Mouse (Mus musculus): ENCODE results near the gene Rergl.

Rergl gene

GRCm38 (mm10) chr6:139501876-139502275 is at the start of gene Rergl:
Gene Rergl, minus strand, starts transcription at chr6:139501976.
- in situ Hi-C loops (cut with MboI; ENCODE audit: low sequenced_read_pairs) = no loop called here

GRCm38 (mm10) chr6:139538469-139538868 is 36.7 kb upstream of the Rergl start:
- in situ Hi-C loops (cut with MboI; ENCODE audit: low sequenced_read_pairs) = no loop called here

- in situ Hi-C loops (cut with MboI; ENCODE audit: low sequenced_read_pairs) = no loop called here
Measured at GRCm38 (mm10) chr6:139525406-139525805, 23.6 kb upstream of the Rergl start.

GRCm38 (mm10) chr6:139524288-139524687 is 22.5 kb upstream of the Rergl start:
- in situ Hi-C loops (cut with MboI; ENCODE audit: low sequenced_read_pairs) = no loop called here

- in situ Hi-C loops (cut with MboI; ENCODE audit: low sequenced_read_pairs) = no loop called here
Measured at GRCm38 (mm10) chr6:139514938-139515510, 13.2 kb upstream of the Rergl start.

- in situ Hi-C loops (cut with MboI; ENCODE audit: low sequenced_read_pairs) = no loop called here
Measured at GRCm38 (mm10) chr6:139479730-139480129, 22.0 kb downstream of the Rergl start.

- in situ Hi-C loops (cut with MboI; ENCODE audit: low sequenced_read_pairs) = no loop called here
Measured at GRCm38 (mm10) chr6:139464980-139465379, 36.8 kb downstream of the Rergl start.

GRCm38 (mm10) chr6:139464292-139464691 is 37.5 kb downstream of the Rergl start:
- in situ Hi-C loops (cut with MboI; ENCODE audit: low sequenced_read_pairs) = no loop called here

- in situ Hi-C loops (cut with MboI; ENCODE audit: low sequenced_read_pairs) = no loop called here
Measured at GRCm38 (mm10) chr6:139461094-139461493, 40.7 kb downstream of the Rergl start.

GRCm38 (mm10) chr6:139460470-139460869 is 41.3 kb downstream of the Rergl start:
- in situ Hi-C loops (cut with MboI; ENCODE audit: low sequenced_read_pairs) = no loop called here

- in situ Hi-C loops (cut with MboI; ENCODE audit: low sequenced_read_pairs) = no loop called here
Measured at GRCm38 (mm10) chr6:139443999-139444398, 57.8 kb downstream of the Rergl start.

Measured in CH12F3 (cell line).